Mouse (Mus musculus) E14TG2a.4 (cell line): ENCODE measurements at regions not wholly inside any gene's neighbourhood (a gene's known extent, or its start where the extent isn't known, plus 50 kb on each side); places are given as distances from the start of the nearest gene placed in this dataset.

Experiments
- CTCF ChIP-seq: conservative IDR thresholded peaks from 2 replicates; pipeline ENCODE4 v1.5.1; 2014; ENCODE audit warnings: low read length
- POU5F1 ChIP-seq: IDR thresholded peaks from 2 replicates; pipeline ENCODE4 v1.6.1; 2014; ENCODE audit warnings: low read length, borderline replicate concordance

DNA sequence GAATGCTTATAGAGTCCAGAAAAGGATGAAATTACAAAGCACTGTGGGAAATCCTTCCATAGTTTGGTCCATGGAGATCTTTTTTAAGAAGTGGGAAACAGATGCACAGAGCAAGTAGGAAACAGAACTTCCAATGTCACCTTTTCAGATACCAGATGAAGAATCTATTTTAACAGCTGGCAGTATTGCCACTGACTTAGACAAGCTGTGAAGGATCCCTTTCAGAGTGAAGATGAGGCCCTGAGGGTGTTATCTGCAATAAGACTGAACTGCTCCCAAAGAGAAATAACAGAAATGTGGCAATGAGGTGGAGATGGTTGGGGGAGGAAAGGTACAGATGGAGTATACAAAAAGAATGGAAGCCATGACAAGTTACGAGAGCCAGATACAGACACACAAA lies 97.2 kb upstream of the Immp2l start:
- TF ChIP-seq CTCF (no peak), POU5F1 (no peak)
